Mouse (Mus musculus) thymus, postnatal 10 days (tissue): ENCODE measurements around the gene Ptprh.

ENCODE experiments used
- DNase-seq, 2 experiments: peaks; one replicate each; pipeline ENCODE4 v3.0.0; 2021; ENCODE audit warnings: low spot score in 2 of 2

Gene Ptprh

GRCm38 (mm10) chr7:4603873-4604272, at the start of gene Ptprh:
Gene Ptprh (minus strand): TSS chr7:4604041.
- no peak for DNase-seq

GRCm38 (mm10) chr7:4653351-4653750, 49.5 kb upstream of the Ptprh start:
- no peak for DNase-seq

GRCm38 (mm10) chr7:4652726-4653125, 48.9 kb upstream of the Ptprh start:
- no peak for DNase-seq

DNA sequence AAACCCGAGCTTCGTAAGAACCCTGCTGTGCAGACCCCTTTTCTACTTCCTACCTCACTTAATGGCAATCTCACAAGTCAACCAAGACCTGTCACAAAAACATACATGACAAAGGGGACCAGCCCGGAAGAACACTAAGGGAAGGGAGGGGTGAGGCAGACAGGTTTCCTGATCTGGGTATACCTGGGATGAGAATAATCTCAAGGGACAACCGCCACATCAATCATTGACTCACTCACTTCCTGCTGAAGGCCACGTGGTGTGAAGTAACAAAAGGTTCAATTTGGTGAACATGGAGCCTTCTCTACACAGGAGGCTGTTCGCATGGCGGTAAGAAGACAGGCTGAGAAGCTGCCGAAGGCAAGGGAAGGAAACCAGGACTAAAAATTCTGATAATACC, 47.7 kb upstream of the Ptprh start:
- DNase-seq: peak; percentile 30 to 45

DNA sequence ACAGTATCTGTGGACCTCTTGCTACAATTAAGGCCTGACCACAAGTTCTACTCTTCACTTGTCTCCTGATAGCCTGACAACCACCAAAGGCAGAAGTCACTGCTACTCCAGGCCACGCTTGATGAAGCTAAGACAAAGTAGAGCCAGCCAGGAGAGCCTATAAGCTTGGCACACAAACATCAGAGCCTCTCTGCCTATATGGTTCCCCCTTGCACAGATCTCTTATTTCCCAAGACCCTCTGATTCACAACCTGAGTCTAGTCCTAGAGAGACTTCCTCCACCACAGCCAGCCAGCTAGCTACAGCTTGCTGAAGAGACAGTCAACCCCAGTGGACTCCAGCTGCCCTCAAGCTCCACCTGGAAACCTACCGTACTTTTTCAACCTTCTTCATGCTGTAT, 44.2 kb upstream of the Ptprh start:
- DNase-seq: no peak

GRCm38 (mm10) chr7:4647291-4647690, 43.5 kb upstream of the Ptprh start:
- no peak for DNase-seq

GRCm38 (mm10) chr7:4646806-4647205, 43.0 kb upstream of the Ptprh start:
- no peak for DNase-seq

- no peak for DNase-seq
These were observed 39.4 kb upstream of the Ptprh start for GRCm38 (mm10) chr7:4643225-4643624.

GRCm38 (mm10) chr7:4641956-4642355, 38.1 kb upstream of the Ptprh start:
- no peak for DNase-seq

GRCm38 (mm10) chr7:4641155-4641554, 37.3 kb upstream of the Ptprh start:
- DNase-seq: no peak

- no peak for DNase-seq
These were observed 32.3 kb upstream of the Ptprh start for GRCm38 (mm10) chr7:4636179-4636578.

DNA sequence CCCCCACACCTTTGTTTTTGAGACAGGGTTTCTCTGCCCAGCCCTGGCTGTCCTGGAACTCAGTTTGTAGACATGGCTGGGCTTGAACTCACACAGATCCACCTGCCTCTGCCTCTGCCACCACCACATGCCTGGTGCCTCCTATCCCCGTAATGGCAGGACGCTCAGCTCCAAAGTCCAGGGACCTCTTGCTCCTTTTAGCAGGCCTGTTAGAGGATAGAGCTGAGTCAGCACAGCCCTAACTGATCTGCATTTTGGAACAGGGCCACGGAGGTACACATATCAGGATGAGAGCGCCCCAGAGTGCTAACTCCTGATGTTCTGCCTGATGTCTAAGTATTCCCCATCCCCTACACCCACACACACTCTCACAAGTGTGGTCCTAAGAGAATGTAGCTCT, 27.2 kb upstream of the Ptprh start, which contains the start of gene Tmem86b:
Tmem86b (minus strand) TSS at position 392 of the 400 bp plus-strand sequence.
- no peak for DNase-seq

DNA sequence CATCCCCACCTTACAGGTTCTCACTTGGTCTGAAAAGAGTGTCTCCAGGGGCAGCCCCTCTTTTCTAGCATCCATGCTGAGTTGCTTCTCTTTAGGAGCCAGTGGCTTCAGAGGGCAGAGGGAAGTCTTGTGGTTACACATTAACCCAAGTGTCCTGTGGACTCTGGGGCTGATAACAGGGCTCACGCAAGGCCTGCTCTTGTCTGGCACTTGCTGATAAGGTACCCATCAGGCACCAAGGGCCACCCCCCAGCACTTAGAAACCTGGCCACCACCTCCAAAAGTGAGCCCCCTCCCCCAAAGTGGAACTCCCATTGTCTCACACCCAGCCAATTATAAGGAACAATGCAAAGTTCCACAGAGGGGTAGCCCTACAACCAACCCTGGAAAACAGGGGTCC, 26.4 kb upstream of the Ptprh start:
- DNase-seq: no peak

DNA sequence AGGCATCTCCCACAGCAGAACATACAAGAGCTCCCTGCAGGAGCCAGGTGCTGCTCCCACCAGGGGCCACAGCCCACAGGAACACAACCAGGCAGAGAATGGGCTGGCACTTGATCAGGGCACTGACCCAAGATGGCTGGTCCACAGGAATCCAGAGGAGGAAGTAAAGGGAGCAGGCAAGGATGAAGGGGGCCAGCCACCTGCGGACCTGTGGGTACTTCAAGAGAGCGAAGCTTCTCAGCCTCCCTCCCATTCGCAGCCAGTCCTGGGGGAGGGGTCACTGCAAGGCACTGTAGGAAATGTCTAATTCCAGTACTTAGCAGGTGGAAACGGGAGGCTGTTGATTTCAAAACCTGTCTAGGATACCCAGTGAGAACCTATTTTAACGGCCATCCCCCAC, 25.7 kb upstream of the Ptprh start:
- no peak for DNase-seq

- DNase-seq: no peak
These were observed 22.1 kb upstream of the Ptprh start for GRCm38 (mm10) chr7:4625928-4626327.

DNA sequence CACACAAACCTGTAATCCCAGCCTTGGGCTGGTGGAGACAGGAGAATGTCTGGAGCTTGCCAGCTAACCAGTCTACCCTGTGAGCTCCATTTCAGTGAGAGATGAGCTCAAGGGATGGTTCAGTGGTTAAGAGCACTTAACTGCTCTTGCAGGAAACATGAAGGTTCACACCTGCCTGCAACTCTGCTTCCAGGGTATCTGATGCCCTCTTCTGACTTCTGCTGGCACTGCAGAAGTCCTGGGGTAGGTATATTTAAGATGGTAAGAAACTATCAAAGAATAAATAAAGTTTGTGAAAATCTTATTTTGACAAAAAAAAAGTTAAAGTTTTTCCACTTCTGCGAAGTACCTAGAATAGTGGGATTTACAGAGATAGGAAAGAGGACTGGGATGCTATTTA, 20.5 kb upstream of the Ptprh start:
- DNase-seq: no peak

- peak; percentile 70 to 74 for DNase-seq
These were observed 19.8 kb upstream of the Ptprh start for GRCm38 (mm10) chr7:4623544-4624189.

GRCm38 (mm10) chr7:4619979-4620378, 16.1 kb upstream of the Ptprh start:
- DNase-seq: peak in 1 of 2 experiments; percentile 60

DNA sequence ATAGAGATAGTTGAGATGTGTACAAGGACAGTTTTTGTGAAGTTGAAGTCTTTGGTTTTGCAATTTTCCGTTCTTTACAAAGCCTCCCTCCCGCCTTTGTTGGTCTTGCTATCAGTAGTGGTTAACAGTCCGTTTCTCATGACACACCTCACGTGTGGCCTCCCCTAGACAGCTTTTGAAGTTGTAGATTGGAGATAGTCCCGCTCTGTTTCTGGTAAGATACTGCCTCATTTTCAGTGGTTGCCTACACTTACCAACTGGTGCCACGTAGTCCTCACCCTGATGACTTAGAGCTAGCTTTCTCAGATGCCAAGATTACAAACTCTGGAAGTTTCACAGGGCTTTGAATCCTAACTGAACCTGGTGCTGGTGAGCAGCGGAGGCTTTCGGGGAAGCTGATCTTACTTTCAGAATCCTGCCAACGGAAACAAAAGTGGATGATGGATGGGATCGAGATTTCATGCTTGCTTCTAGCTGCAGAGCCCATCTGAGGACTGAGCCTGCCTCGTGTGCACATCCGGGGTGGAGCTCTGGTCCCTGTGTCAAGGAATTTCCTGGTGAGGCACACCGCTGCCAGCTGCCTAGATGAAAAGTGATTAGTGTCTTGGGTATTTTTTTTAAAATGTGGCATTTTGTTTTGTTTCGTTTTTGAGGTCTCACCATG, 10.0 kb upstream of the Ptprh start:
- DNase-seq: no peak

DNA sequence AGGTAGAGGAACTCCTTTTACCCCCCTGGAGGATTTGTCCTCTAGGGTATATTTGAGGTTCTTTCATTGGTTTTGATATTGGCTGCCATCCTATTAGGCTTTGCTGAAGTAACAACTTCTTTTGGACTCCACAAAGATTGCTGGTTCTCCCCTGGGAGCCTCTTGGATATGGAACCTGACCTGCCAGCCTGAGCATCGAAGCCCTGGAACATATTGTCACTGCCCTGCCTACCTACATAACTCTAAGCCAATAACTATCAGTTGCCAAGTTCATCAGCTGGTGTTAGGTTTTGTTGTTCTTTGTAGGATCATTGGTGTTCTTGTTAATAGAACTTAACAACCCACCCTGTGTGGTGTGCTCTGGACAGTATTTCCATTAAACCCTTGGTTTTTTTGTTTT, 9.1 kb upstream of the Ptprh start:
- DNase-seq: no peak

DNA sequence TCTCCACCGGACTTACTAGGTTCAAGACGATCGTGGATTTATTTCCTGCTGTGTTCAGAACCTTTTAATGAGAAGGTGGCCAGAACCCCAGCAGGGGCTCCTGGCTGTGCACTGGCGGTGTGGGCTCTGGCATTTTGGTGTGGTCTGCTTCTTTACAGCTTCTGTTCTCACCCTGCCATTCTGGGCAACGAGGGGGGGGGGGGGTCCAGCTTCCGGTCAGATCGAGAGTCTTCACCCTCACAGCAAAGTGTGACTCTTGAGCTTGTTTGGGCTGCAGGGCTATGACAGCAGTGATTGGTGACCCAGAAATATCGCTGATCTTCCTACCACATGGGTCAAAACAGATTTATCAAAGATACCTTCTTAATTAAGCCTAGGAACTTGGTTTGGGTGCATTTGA, 8.5 kb upstream of the Ptprh start:
- DNase-seq: no peak

DNA sequence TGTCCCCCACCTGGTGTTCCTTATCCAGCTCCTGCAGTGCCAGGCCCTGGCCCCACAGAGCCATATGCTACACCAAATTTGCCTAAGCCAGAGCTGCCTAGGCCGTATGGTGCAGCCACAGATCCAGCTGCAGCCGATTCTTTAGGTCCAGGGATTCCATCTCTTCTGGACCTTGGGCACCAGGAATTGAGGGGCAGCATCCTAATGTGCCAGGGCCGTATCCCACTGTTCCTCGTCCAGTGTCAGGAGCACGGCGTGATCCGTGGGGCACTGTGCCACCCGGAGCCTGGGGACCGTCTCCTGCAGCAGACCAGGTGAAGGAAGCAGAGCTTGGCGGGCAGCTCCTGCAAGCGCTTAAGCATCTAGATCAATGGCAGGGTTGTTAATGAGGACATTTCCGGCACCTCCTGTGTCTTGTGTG, 8.1 kb upstream of the Ptprh start:
- no peak for DNase-seq

DNA sequence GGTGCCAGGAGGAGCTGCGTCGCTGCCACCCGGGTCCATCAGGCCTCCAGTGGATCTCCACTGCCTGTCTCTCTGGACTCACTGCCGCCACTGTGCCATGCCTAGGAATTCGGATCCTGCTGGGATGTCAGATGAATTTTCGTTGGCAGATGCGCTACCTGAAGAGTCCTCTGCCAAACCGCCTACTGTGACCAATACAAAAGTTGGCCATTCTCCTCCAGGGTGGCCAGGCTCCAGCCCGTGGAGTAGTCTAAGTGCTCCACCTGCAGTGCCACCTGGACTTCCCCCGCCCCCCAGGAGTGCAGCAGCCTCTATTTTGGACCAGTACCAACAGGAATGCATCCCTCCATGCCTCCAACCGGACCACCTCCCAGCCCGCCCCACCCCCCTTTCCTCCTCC, 7.7 kb upstream of the Ptprh start:
- no peak for DNase-seq

DNA sequence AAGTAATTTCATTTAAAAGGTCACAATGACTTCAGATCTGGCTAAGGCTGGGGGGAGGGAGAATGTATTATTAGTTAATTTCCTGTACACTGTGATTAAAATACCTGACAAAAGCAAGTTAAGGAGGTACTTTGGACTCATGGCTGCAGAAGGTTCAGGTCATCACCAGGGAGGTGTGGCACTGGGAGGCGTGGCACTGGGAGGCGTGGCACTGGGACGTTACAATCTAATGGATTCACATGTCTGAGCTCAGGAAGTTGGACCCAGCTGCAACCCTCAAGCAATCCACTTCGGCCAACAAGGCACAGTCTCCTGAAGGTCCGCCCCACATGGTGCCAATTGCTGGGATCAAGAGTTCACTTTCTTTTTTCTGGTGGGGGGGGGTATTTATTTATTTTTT, 4.2 kb upstream of the Ptprh start:
- no peak for DNase-seq
